Mouse (Mus musculus) heart, adult 2 months (tissue): Measurements from ENCODE around the gene Hist1h2bn.
A peak's percentile ranks its signal among the peaks of the same experiment; 100 is the strongest.
"Not testable (repeated sequence)": the region's sequence is repeated elsewhere in the genome, so short reads cannot be mapped to it uniquely, and the experiment has no call there.

Experiments used
- CTCF ChIP-seq: fragments of 200-600 bp; IDR thresholded peaks from 2 replicates; pipeline ENCODE4 v1.8.1; 2022; ENCODE audit warnings: antibody characterized with exemption, mild to moderate bottlenecking, moderate library complexity
- EP300 ChIP-seq: fragments of 200-500 bp; IDR thresholded peaks from 2 replicates; pipeline ENCODE4 v1.6.1; 2011; ENCODE audit warnings: low read depth, low read length, control low read depth; ENCODE audit not compliant: insufficient read depth
- POLR2A ChIP-seq: fragments of 200-500 bp; IDR thresholded peaks from 2 replicates; pipeline ENCODE4 v1.6.1; 2011; ENCODE audit warnings: mild to moderate bottlenecking, low read depth, low read length, control low read depth; ENCODE audit not compliant: insufficient read depth

DNA sequence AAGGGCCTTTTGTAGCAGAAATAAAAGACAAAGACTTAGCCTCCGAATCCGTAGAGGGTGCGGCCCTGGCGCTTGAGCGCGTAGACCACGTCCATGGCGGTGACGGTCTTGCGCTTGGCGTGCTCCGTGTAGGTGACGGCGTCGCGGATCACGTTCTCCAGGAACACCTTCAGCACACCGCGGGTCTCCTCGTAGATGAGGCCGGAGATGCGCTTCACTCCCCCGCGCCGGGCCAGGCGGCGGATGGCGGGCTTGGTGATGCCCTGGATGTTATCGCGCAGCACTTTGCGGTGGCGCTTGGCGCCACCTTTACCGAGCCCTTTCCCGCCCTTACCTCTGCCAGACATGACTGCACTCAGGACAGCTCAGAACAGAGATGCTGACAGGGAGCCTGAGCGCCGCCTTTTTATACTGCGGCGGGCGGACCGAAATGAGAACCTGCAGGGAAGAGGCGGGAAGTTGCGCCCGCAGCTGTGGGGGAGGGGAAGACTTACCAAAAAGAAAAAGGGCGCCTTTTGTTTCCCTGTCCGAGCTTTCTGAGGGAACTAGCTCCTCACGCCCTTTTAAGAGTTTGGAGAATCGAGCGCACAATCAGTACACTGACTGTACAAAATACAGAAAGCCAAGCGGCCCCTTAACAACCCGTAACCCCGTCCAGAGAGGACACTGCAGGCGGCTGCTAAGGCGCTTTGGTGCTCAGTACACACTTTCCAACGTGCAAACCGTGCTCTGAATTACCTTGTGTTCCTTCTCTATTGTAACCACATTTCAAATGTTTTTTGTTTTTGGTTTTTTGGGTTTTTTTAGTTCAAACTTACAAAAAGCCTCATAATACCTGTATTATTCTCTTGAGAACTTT is 3.5 kb upstream of the Hist1h2bn start, which contains the start of gene Hist1h4k:
- not testable (repeated sequence) for TF ChIP-seq CTCF, EP300
- peak; percentile 87 for TF ChIP-seq POLR2A
